Mouse (Mus musculus) kidney, postnatal 14 days (tissue): Measurements from ENCODE around the gene Zglp1.
A peak's percentile ranks its signal among the peaks of the same experiment; 100 is the strongest.
"Not testable (repeated sequence)": the region's sequence is repeated elsewhere in the genome, so short reads cannot be mapped to it uniquely, and the experiment has no call there.

Experiments
- DNase-seq: peaks from one replicate; pipeline ENCODE4 v3.0.0; 2022; ENCODE audit warnings: mixed read lengths

Zglp1 gene

DNA sequence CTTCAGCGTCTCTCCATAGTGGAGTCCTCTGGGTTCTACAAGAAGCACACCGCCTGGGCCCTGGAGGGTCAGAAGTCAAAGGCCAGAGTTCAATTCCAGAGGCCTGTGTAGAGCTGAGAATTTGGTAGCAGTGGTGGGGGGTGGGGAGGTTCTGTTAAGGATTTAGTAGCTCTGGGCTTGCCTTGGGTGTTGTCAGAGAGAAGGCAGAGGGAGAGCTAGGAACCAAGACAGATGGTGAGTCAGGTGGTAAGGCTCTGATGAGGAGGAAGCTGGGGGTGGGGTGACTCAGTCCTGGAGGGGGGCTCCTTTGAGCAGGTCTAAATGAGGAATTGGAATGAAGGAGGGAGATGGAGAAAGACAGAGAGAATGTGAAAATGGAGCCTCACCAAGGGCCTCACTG, 4.0 kb downstream of the Zglp1 start:
- DNase-seq = no peak

DNA sequence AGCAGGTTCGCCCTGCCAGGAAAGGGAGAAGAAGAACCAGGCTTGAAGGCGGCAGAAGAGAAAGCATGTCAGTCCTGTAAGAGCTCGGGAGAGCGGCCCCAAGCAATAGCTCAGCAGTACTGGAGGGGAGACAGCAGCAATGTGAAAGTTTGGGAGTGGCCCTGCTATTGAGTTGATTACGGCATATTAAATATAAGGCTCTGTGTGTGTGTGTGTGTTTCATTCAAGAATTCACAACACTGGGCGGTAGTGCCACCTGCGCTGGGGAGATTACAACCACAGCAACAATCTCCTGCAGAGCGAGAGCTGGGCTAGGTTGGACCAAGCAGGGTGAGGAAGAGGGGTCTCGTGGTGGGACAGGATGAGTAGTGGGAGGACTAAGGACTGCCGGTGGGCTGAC, 15.3 kb downstream of the Zglp1 start:
- DNase-seq = no peak

DNA sequence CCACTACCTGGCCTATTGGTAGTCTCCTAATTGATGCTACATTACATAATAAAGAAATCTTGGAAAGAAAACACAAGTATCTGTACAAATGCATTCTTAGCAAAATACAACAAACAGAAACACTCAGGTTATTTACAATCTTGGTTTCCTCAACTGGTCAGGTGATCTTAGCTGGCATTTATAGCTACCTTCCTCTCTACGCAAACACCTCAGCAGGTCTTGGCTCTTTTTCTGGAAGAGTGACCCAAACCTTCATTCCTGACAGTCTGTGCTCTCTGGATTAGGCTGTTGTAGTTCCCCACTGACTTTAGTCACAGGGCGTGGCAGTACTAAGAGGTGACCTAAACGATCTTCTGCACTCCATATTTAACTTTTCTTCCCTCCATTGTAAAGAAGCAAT, 21.7 kb downstream of the Zglp1 start:
- DNase-seq = no peak

DNA sequence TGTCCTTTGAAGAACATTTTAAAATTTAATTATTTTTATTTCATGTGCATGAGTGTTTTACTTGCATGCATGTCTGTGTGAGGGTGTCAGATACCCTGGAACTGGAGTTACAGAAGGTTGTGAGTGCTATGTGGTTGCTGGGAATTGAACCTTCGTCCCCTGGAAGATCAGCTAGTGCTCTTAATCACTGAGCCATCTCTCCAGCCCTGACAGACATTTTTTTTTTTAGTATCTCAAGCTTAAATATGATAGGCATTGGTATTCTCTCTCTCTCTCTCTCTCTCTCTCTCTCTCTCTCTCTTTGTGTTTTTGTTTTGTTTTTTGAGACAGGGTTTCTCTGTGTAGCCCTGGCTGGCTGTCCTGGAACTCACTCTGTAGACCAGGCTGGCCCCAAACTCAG, 22.1 kb downstream of the Zglp1 start:
- DNase-seq = not testable (repeated sequence)

DNA sequence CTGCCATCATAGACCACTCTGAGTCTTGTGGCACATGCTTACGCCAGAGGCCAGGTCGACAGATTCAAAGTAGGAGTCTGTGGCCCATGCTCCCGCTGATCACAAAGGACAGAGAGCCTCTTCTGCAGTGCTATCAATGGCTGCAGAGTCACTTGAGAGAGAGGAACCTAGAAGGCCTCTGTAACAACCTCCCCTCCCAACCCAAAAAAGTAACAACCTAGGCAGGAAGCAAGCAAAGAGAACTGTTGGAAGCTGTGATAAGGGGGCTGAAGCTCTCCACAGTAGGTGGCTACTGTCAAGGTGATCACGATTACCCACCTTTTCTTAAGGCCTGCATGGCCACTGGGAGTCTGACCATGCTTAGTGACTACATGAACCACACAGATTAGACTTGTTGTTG, 23.3 kb downstream of the Zglp1 start:
- no peak for DNase-seq

DNA sequence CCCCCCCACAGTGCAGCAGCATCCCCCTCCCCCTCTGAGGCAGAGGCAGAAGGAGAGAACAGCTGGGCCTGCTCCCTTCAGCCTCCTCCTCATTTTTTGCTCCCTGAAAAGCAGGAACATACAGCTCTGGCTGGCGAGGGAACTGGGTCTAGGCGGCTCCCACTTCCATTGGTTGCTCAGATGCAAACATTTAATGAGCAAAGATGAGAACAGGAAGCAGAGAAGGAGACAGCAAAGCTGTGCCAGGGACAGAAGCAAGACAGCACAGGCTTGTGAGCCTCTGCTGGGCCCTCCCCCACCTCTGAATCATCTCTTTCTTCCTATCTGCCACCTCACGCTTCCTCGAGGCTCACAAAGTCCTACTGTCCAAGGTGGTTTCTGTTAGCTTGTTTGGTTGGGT, 25.6 kb downstream of the Zglp1 start:
- DNase-seq = no peak

DNA sequence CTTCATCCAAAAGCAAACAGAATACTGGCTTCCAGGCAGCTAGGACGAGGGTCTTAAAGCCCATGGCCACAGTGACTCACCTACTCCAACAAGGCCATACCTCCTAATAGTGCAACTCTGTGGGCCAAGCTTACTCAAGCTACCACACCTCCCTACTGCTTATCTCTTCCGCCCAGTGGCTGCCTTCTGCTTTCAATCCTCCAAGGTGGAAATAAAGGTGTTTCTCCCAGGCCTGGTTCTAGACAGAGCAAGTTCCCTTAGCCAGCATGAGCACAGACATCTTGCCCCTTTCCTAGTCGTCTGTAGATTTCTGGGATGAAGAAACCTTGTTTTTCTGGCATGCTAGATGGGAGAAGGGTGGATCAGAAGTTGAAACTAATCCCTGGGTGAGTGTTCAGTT, 27.1 kb downstream of the Zglp1 start:
- DNase-seq = no peak

DNA sequence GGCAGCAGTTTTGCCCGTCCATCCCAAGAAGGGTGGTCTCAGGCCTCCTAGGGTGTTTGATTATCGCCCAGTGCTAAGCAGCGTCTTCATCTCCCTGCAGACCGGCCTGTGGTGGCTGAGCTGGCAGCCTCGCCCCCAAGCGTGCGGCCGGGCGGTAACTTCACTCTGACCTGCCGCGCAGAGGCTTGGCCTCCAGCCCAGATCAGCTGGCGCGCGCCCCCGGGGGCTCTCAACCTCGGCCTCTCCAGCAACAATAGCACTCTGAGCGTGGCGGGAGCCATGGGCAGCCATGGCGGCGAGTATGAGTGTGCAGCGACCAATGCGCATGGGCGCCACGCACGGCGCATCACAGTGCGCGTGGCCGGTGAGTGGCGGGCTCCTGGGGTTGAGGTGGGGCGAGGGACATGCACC, 29.4 kb downstream of the Zglp1 start:
- DNase-seq = peak; percentile 67

DNA sequence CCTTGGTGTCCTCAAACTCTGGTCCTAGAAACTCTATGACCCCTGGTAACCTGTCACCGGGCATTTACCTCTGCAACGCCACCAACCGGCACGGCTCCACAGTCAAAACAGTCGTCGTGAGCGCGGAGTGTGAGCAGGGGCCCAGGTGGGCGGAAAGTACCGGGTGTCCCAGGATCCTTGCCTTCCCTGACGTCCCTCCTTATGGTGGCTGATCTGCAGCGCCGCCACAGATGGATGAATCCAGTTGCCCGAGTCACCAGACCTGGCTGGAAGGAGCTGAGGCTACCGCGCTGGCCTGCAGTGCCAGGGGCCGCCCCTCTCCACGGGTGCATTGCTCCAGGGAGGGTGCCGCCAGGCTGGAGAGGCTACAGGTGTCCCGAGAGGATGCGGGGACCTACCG, 30.2 kb downstream of the Zglp1 start:
- DNase-seq = no peak

DNA sequence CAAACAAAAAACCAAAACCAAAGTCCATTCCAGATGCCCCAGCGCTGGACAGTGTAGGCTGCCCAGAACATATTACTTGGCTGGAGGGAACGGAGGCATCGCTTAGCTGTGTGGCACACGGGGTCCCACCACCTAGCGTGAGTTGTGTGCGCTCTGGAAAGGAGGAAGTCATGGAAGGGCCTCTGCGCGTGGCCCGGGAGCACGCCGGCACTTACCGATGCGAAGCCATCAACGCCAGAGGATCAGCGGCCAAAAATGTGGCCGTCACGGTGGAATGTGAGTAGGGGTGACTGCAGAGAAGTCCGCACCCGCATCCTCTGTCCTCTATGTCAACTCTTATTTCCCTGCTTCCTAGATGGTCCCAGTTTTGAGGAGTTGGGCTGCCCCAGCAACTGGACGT, 30.7 kb downstream of the Zglp1 start:
- no peak for DNase-seq

DNA sequence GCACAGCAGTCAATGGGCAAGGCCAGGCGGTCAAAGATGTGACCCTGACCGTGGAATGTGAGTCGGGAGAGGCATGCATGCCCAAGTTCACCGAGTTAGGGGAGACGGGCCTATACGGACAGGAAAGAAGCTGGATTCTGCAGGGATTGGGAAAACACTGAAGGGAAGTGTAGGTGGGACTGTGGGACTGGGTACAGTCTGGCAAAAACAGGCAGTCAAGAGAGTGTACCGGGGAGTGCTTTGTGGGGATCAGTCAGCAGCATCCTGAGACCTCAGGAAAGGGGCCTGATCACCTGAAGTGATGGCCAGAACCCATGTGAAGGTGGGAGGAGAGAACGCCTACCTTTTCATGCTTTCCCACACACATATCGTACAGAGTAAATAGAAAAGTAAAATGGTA, 31.3 kb downstream of the Zglp1 start:
- DNase-seq = no peak

DNA sequence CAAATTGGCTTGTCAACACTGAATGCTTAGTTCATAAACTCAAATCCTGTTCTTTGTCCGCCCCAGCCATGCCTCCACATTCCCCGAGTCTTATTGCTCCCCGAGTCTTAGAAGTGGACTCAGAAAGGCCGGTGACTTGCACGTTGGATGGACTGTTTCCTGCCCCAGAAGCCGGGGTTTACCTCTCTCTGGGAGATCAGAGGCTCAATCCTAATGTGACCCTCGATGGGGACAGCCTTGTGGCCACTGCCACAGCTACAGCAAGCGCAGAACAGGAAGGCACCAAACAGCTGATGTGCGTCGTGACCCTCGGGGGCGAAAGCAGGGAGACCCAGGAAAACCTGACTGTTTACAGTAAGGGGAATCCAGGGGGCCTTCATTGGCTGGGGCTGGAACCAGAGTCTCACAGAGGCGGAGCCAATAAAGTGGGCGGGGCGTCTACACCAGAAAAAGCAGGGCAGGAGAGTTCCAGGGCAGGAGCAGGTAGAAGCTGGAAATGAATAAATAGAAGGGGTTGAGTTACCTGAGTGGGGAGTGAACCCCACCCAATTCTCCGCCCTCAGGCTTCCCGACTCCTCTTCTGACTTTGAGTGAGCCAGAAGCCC, 32.3 kb downstream of the Zglp1 start:
- no peak for DNase-seq

DNA sequence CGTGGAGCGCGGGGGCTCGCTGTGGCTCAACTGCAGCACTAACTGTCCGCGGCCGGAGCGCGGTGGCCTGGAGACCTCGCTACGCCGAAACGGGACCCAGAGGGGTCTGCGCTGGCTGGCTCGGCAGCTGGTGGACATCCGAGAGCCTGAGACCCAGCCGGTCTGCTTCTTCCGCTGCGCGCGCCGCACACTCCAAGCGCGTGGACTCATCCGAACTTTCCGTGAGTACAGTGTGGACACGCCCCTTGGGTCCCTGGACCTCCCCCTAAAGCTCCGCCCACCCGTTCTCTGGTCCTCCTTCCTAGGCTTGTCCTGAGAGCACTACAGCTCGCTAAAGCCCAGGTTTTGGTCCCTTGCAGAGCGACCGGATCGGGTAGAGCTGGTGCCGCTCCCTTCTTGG, 33.8 kb downstream of the Zglp1 start:
- peak; percentile 93 for DNase-seq

DNA sequence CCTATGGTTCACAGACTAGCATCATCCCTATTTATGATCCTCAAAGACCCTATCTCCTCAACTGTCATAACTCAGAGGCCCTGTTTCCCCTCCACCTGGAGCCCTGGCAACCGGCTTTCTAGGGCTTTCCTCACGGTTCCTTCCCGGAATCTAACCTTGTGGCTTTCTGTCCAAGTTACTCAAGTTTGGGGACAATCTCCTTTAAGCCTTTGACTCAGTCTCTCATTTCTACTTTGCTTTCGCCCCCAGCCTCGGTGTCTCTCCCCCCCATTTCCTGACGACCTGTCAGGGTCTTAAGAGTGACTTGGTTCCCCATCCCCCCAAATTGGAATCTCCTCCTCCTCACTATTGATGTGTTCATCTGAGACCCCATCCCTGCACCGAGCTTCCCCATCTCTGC, 34.4 kb downstream of the Zglp1 start:
- DNase-seq = no peak

DNA sequence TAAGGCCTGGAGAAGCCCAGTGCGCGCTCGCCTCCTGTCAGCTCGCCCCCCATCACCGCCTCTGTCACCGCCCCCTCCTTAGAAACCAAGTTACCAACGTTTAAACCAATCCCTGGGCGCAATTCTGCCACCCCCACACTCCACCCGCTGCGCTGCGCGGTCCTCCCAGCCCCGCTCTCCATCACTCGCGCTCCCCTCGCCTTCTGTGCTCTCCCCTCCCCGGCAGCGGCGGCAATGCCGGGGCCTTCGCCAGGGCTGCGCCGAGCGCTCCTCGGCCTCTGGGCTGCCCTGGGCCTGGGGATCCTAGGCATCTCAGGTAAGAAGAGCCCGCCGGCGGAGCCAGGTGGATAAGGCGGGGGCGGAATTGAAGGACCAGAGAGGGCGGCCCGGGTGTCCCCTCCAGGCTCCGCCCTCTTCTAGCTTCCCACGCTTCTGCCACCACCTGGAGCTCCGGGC, 35.0 kb downstream of the Zglp1 start, which contains the start of gene Icam5:
Icam5 (plus strand) TSS at position 178 of the 456 bp plus-strand sequence.
- no peak for DNase-seq

DNA sequence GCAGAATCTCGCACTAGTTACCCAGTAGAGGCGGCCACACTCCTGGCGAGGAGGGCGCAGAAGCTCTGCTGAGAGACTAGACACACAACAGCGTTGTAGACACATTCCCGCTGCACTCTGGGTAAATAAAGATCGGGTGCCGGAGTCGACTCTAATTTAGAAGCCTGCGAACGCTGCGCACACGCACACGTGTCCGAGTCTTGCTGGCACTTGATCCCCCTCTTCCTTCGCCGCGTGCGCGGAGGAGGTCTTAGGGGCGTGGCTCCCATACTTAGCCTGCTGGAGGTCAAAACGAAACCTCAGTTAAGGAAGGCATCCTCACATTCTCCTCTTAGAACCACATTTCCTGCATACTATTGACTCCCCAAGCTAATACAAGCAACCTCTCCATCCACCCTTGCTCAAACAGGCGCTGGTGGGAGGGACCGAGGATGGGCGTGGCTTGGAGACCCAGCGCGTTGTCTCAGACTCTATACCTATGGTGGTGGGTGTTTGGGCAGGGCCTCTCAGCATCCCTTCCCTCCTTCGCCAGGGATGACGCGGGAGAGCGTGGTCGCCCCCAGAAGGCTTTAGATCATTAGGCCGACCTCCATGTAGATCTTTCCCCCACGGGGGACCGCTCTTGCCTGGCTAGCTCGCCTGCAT, 35.5 kb downstream of the Zglp1 start:
- DNase-seq = peak; percentile 68

DNA sequence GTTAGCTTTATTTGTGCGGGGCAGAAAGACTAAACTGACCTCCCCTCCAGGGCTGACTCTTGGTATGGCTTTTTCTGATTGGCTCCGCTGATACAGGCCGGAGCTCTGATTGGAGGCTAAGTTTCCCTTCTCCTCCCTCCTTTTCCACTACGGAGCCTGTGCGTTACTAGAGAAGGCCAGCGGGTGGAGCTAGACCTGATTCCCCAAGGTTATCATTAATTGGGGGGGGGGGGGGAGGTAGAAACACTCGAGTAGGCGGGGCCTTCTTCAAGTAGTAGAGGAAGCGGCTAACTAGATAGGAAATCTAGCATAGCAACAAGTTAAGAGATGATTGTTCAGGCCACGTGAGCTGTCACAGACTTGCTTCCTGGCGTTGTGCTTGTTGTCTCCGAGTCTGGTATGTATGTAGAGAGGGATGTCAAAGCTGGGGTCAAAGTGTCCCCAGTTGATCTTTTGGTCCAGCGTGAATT, 36.1 kb downstream of the Zglp1 start:
- DNase-seq = peak; percentile 93

DNA sequence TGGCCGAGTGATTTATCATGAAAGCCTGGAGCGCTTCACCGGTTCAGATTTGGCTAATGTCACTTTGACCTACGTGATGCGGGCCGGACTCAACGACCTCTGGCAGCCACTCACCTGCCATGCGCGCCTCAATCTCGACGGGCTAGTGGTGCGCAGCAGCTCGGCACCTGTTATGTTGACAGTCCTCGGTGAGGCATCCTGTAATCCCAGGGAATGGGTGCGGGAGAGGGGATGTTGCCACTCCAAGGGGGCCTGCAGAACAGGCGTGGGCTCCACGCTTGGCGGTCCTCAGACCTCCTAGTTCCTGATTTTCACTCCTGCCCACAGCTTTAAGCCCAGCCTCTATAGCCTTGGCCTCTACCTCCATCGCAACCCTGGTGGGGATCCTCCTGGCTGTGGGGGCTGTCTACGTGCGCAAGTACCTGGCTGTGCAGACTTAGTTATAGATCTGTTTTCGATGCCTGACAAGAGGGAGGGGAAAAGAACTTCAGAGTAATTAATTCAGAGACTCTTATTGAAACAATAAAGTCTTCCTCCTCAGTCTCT, 36.8 kb downstream of the Zglp1 start:
- DNase-seq = no peak

DNA sequence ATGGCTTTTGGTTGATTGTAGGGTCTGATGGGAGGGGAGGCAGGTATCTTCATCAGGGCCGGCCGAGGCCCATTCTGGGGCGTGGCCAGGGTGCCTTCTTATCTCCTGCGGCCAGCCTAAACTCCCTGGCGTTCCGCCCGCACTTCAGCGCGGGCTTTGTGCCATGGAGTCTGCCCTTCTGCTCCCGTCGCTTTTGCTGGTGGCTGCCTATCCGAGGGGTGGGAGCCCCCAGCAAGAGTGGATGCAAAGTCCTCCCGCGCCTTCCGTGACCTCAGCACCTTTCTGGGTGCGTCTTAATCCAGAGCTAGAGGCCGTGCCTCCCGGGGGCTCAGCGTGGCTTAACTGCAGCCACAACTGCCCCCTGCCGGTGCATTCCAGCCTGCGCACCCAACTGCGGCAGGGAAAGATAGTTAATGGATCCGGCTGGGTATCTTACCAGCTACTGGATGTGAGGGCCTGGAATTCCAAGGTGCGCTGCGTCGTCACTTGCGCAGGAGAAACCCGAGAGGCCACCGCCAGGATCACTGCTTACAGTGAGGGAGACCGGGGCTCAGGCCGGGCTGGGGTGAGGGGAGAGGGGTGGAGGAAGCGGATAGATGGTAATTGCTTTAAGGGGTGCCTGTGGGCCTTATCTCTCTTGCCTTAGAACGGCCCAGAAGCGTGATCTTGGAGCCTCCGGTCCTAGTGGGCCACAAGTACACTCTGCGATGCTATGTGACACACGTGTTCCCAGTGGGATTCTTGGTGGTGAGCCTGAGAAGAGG, 37.4 kb downstream of the Zglp1 start, which contains the start of gene Icam4:
Icam4 (plus strand) TSS at position 83 of the 764 bp plus-strand sequence.
- DNase-seq = peak; percentile 89

DNA sequence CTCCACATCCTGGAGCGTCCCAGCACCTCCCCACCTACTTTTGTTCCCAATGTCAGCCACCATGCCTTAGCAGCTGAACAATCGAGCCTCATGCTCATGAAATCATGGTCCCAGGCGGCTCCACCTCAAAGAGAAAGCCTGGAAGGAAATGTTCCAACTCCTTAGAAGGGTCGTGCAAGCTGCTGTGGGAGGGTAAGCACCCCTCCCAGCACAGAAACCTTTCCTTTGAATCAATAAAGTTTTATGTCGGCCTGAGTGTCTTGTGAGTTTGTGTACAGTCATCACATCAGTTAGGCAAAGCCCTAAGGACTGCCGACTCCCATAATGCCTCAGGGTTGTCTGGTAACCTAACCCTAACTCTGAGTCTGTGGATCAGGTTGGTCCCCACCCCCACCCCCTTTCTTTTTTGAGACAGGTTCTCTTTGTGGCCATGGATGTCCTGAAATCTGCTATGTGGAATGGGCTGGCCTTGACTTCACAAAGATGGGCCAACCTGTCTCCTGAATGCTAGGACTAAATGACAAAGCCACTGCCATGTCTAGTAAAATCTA, 38.3 kb downstream of the Zglp1 start:
- DNase-seq = no peak

DNA sequence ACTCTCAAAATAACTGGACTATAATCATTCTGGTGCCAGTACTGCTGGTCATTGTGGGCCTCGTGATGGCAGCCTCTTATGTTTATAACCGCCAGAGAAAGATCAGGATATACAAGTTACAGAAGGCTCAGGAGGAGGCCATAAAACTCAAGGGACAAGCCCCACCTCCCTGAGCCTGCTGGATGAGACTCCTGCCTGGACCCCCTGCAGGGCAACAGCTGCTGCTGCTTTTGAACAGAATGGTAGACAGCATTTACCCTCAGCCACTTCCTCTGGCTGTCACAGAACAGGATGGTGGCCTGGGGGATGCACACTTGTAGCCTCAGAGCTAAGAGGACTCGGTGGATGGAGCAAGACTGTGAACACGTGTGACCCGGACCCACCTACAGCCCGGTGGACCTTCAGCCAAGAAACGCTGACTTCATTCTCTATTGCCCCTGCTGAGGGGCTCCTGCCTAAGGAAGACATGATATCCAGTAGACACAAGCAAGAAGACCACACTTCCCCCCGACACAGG, 39.1 kb downstream of the Zglp1 start:
- no peak for DNase-seq

DNA sequence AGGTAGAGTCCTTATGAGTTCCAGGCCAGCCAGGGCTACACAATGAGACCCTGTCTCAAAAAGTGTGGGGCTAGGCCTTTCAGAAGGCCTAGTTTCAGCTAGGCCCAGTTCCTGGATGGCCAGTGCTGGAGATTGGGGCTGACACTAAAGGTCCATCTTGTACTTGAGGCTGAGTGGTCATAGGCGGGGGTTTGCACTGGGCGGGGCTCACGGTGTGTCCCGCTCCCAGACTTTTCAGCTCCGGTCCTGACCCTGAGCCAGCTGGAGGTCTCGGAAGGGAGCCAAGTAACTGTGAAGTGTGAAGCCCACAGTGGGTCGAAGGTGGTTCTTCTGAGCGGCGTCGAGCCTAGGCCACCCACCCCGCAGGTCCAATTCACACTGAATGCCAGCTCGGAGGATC, 40.0 kb downstream of the Zglp1 start:
- no peak for DNase-seq

DNA sequence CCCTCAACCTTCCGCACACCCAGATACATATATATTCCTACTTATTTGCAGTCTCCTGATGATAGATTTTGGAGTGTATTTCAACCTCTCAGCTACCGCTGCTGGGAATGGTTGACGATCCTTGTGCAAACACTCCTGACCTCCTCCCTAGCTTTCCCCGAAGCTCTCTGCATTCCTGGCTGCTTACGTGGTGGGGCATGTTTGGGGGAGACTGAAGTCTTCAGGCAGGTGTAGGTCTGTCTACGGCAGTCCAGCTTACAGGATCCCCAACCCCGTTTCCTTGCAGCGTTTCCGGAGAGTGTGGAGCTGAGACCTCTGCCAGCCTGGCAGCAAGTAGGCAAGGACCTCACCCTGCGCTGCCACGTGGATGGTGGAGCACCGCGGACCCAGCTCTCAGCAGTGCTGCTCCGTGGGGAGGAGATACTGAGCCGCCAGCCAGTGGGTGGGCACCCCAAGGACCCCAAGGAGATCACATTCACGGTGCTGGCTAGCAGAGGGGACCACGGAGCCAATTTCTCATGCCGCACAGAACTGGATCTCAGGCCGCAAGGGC, 41.6 kb downstream of the Zglp1 start:
- DNase-seq = no peak
